Mouse (Mus musculus) kidney, postnatal 14 days (tissue): Measurements from ENCODE around the gene Siglecf.

ENCODE experiments used
- DNase-seq: peaks from one replicate; pipeline ENCODE4 v3.0.0; 2022; ENCODE audit warnings: mixed read lengths

The Siglecf gene

GRCm38 (mm10) chr7:43392349-43393121, 41.4 kb downstream of the Siglecf start:
- DNase-seq = no peak

DNA sequence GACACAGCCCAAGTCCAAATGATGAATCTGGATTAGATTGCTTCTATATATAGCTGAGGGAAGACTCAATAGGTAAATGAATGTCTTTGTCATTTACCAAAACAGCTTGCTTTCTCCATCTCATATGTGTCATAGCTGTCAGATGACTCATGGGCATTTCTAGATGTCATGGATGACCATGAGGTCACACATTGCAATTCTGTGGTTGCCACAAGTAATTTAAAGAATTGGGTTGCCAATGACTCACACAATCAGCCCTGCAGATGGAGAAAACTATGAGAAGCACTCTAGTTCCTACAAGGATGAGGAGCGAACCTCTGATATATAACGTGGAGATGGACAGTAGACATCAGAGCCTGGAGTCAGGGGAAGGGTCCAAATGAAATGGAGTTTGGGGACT, 48.4 kb downstream of the Siglecf start:
- DNase-seq = no peak

- no peak for DNase-seq
Measured at GRCm38 (mm10) chr7:43402718-43403117, 51.6 kb downstream of the Siglecf start.

- no peak for DNase-seq
Measured at GRCm38 (mm10) chr7:43407573-43407972, 56.4 kb downstream of the Siglecf start.

GRCm38 (mm10) chr7:43408131-43408553, 57.0 kb downstream of the Siglecf start, which contains the start of gene Siglecg:
Gene Siglecg, plus strand, starts transcription at chr7:43408204.
- no peak for DNase-seq

DNA sequence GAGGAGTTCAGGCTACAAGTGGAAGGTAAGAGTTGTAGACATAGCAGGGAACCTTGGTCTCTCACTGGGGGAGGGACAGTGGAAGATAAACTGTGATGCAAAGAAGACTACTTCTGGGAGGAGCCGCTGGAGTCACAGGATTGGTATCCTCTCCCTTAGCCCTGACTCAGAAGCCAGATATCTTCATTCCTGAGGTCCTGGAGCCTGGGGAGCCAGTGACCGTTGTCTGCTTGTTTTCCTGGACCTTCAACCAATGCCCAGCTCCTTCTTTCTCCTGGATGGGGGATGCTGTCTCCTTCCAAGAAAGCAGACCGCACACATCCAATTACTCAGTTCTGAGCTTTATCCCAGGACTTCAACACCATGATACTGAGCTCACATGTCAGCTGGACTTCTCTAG, 57.9 kb downstream of the Siglecf start:
- no peak for DNase-seq
